Mouse (Mus musculus) kidney, postnatal 25 days (tissue): ENCODE data around the gene H2-Q7.
"Not testable (repeated sequence)": the region's sequence is repeated elsewhere in the genome, so short reads cannot be mapped to it uniquely, and the experiment has no call there.

Experiments used
- DNase-seq, 2 experiments: peaks; one replicate each; pipeline ENCODE4 v3.0.0; 2021; ENCODE audit warnings: mixed read lengths in 2 of 2

The H2-Q7 gene

DNA sequence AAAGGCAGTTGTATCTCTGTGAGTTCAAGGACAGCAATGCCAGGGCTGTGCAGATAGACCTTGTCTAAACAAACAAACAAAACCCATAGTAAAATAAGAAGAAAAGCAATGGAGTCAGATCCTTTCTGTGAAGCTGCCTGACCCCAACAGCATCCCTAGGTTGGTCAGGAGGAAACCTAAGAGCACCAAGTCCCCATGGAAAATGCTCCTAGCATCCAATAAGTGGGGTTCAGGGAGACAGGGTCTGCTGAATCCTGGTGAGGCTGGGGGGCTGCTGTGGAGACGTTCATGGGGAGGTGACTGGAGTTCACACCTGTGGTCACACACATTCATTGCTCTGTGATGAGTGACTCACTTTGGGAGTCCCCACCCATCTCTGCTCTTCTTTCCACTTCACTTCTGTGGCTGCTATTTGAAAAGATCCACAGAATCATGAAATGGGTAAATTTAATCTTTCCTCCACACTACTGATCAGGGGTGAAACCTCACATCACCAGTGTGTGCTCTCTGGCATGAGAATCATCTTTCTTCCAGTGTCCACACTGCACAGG lies 1.5 kb upstream of the H2-Q7 start:
- not testable (repeated sequence) for DNase-seq

DNA sequence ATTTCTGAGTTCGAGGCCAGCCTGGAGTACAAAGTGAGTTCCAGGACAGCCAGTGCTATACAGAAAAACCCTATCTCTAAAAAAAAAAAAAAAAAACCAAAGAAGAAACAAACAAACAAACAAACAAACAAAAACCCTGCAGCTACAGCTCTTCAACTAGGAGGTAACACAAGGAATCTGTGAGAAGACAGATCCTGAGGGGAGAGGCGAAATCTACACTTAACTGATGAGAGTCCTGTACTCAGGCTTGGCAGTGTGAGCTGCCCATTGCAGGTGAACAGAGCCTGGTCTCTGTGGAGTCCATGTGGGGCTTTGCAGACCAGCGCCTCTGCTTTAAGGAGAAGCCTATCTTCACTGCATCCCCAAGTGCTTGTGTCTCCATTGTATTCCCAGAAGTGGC lies 560 bp upstream of the H2-Q7 start:
- DNase-seq, result not testable (repeated sequence)

DNA sequence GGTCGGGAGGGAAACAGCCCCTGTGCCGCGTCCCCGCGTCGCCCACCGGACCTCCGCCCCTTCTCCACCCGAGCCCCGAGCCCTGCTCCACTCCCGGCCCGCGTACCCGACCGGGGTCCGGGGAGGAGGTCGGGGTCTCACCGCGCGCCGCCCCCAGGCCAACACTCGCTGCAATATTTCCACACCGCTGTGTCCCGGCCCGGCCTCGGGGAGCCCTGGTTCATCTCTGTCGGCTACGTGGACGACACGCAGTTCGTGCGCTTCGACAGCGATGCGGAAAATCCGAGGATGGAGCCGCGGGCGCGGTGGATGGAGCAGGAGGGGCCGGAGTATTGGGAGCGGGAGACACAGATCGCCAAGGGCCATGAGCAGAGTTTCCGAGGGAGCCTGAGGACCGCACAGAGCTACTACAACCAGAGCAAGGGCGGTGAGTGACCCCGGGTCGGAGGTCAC lies 366 bp downstream of the H2-Q7 start:
- DNase-seq, result peak in 1 of 2 experiments; percentile 40

DNA sequence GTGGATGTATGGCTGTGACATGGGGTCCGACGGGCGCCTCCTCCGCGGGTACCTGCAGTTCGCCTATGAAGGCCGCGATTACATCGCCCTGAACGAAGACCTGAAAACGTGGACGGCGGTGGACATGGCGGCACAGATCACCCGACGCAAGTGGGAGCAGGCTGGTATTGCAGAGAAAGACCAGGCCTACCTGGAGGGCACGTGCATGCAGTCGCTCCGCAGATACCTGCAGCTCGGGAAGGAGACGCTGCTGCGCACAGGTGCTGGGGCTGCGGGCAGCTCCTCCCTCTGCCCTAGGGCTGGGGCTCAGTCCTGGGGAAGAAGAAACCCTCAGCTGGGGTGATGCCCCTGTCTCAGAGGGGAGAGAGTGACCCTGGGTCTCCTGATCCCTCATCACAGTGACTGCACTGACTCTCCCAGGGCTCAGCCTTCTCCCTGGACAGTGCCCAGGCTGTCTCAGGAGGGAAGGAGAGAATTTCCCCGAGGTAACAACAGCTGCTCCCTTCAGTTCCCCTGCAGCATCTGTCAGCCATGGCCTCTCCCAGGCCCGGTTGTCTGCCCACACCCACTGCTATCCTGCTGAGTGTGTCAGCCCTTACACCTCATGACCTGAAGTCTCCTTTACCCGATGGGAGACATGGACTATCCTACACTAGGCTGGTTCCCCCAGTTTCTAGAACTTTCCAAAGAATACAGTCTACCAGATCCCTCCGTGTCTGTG lies 1.1 kb downstream of the H2-Q7 start:
- DNase-seq, result peak in 1 of 2 experiments; percentile 42

DNA sequence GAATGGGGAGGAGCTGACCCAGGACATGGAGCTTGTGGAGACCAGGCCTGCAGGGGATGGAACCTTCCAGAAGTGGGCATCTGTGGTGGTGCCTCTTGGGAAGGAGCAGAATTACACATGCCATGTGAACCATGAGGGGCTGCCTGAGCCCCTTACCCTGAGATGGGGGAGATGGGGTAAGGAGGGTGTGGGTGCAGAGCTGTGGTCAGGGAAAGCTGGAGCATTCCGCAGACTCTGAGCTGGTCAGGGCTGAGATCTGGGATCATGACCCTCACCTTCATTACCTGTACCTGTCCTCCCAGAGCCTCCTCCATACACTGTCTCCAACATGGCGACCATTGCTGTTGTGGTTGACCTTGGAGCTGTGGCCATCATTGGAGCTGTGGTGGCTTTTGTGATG lies 3.4 kb downstream of the H2-Q7 start:
- DNase-seq, result not testable (repeated sequence)

DNA sequence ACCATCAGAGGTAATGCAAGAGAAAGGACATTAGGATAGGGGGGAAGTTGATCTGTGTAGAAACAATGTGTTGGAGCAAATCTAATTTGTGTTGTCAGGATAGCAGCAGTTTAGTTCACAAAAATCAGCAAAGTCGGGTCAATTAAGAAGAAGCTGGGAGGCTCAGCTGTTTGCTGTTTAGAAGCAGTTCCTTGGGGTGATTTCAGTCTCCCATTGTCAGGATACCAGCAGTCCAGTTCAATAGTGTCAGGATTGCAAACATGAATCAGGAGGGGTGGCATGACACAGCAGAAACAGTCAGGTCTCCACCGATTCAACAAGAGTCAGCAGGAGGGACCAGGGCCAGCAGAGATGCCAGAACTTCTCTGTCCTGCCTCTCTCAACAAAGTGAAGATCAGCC lies 5.6 kb downstream of the H2-Q7 start:
- not testable (repeated sequence) for DNase-seq

DNA sequence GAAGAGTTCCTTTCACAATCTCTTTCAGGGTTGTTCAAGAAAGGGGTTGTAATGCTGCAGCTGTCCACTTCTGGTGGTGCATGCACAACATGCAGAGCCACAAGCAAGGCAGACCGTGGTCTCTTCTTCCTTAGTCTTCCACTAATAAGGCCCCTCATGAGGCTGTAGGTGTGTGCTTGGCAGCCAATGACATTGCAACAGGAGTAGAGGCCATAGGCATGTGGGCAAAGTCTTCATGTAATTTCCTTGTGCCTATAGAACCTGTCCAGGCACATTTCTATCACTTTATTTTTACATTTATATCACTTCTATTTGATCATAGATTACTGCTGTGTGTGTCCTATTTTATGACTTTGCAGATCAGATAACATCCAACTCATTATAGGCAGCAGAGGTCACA lies 19.3 kb downstream of the H2-Q7 start:
- not testable (repeated sequence) for DNase-seq

DNA sequence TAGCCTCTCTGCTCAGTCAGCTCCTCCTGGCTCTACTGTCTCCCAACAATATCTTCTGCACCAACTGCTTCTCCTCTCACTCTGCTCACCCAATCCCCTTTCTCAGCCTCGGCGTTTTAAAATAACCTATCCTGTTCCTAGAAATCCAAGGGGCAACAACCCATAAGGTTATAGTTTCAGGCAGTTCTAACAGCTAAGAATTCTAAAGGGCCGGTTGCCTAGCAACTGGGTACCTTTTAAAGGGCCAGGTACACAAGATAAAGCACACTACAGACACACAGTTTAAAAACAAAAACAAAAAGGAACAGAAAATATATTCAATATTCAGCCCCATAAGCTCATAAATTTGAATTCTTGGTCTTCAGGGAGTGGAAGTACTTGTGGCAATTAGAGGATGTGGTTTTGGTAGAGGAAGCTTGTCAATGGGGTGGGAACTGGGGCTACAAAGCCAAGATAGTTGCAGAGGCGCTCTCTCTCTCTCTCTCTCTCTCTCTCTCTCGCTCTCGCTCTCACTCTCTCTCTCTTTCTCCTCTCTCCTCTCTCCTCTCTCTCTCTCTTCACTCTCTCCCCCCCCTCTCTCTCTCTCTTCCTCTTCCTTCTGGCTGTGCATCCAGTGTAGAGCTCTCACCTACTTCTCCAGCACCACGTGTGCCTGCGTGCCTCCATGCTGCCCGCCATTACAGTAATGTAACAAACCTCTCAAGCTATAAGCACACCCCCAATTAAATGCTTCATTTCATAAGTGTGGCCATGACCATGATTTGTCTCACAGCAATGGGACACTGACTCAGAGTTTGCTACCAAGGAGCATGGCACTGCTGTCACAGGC lies 21.8 kb downstream of the H2-Q7 start:
- not testable (repeated sequence) for DNase-seq

DNA sequence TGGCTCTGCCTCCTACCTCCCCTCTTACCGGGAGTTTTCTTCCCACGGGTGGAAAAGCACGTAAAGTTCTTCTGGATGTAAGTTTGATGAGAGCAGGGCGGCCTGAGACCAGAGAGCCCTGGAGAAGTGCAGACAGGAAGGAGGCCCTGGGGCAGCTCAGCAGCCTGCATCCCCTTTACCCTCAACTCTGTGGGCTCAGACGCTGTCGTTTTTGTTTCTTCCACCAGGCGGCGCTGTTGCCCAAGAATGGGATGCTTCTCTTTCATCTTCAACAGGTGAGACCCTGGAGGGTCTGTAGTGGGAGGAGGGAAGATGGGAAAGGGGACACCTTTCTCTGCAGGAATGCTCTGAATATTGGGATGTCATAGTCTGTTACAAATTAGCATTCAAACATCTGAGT lies 26.7 kb downstream of the H2-Q7 start:
- peak in 1 of 2 experiments; percentile 2 for DNase-seq

DNA sequence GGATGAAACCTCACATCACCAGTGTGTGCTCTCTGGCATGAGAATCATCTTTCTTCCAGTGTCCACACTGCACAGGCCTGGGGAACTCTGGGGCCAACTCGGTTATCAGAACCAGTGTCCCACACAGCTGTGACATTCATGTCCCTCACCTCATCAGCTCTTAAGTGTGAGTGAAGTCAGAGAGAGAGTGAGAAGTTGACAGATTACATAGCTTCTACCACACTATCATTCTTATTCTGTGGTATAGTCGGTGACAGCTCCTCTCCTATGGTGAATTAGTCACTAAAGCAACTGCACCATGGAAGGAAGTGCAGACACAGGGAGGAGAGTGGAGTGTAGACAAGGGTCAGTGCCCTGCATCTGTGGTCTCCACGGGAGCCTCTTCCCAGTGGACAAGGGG lies 30.0 kb downstream of the H2-Q7 start:
- not testable (repeated sequence) for DNase-seq

DNA sequence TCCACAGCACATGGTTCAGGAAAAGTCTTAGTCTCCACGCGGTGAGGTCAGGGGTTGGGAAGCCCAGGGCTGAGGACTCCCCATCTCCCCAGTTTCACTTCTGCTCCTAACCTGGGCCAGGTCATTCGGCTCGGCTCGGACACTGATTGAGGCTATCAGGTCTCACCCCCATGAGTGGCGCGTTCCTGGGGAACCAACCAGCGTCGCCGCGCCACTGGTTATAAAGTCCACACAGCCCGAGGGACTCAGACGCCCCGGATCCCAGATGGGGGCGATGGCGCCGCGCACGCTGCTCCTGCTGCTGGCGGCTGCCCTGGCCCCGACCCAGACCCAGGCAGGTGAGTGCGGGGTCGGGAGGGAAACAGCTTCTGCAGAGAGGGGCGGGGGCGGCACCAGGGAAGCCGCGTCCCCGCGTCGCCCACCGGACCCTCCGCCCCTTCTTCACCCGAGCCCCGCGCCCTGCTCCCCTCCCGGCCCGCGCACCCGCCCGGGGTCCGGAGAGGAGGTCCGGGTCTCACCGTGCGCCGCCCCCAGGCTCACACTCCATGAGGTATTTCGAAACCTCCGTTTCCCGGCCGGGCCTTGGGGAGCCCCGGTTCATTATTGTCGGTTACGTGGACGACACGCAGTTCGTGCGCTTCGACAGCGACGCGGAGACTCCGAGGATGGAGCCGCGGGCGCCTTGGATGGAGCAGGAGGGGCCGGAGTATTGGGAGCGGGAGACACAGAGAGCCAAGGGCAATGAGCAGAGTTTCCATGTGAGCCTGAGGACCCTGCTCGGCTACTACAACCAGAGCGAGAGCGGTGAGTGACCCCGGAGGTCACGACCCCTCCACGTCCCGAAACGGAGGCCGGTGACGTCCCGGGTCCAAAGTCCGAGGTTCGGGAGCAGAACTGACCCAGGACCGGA lies 31.1 kb downstream of the H2-Q7 start, which contains the start of gene H2-Q10:
TSS of gene H2-Q10 (plus strand) at position 248 of the 910 bp plus-strand sequence.
- DNase-seq, result peak; percentile 34 to 73

DNA sequence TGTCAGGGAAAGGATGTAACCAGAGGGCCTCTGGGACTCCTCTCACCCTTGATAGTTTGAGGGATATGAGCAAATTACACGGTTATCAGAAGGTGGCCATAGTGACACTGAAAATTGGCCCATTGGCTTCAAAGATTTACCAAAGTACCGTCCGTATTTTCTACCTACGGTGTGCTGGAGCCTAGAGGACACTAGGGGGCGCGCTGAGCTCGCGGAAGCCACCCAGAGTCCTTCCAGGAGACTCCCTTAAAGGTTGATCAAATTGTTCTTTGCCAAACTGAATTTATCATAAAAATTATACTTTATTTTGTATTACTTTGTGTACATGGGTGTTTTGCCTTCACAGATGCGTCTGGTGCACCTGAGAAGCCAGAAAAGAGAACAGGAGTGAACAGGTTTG lies 45.1 kb downstream of the H2-Q7 start:
- DNase-seq, result peak; percentile 61 to 74

DNA sequence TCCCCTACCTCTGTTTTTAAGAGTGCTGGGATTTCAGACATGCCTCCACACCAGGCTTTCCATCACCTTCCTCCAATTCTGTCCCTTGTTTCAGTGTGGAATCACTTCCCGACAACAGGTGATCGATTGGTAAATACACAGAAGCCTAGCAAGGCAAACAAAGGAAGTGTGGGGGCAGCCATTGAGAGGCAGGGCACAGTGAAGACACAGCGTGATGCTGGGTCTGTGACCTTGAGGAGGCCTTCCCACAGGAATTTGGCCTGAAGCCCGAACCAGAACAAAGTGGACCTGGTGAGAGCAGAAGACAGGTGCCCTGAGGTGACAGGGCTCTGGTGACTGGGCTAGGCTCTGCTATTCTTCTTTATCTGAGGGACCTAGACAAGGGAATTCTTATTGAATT lies 46.7 kb downstream of the H2-Q7 start:
- no peak for DNase-seq

DNA sequence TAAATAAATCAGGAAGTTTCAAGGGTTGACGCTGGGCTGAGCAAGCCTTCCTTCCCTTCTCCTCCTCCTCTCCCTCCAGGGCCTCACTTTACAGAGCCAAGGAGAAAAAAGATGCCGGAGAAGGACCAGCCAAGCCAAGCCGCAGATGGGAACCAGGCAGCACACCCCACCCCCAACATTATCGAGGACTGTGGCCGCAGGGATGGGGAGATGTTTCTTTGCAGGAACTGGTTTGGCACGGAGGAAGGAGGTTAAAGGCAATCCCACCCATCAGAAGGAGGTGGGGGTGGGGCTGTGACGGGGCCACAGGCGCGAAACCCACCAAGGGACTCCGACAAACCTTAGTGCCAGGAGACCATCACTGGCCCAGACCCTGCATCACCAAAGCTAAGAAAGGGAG lies 47.8 kb downstream of the H2-Q7 start:
- no peak for DNase-seq

DNA sequence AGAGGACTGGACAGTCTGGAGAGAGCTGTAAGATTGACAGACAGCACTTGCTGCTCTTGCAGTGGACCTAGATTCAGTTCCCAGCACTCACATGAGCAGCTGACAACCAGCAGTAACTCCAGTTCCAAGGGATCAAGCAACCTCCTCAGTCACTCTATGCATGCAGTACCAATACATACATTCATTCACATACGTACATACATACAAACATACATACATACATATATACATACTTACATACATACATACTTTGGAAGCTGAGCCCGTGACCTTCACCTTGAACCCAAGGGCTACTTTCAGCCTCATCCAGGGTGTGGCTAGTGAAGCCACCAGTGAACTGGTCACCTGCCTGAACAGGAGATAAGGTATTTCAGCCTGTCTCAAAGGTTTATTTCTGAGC lies 49.1 kb downstream of the H2-Q7 start:
- DNase-seq, result no peak

DNA sequence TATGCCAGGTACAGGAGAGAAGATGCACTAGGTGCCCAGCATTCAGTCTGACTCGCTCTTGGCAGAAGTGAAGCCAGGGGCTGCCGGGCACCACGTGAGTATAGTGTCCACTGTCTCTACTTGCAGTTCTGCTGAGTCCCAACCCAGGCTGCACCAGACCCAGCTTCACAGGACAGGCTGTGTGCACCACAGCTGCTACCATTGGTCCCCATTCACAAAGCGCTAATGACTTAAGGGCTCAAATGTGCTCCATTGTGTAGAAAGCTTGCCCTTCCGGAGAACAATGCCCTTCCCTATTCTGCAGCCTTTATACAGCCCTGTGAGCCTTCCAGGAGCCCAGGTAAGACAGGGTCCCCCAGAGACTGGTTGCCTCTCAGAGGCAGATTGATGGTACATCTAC lies 51.4 kb downstream of the H2-Q7 start:
- DNase-seq, result no peak
